Mouse (Mus musculus): ENCODE measurements around the gene Hao1.

The Hao1 gene

DNA sequence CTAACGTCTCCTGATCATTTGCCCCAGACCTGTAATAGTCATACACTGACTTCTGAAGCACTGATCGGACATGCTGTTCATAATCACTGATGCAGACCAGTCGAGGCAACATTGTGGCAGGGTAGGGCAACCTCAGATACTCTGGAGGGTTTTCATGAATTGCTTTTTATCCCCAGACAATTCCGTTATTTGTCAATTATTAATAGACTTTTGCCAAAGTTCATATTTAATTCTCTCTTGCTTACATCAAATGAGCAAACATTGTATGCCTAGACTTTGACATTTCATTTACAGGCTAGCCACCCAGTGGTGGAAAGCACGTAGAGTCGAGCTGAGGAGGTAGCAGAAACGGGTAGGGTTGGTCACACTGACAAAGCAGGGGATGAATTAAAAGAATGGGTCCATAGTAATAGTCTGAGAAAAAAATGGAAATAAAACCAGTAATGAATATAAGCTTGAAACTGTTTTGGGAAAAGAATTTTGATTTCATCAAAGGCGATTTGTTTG is at the start of gene Hao1:
Hao1 (minus strand) TSS at position 148 of the 507 bp plus-strand sequence.
- no peak for DNase-seq

DNA sequence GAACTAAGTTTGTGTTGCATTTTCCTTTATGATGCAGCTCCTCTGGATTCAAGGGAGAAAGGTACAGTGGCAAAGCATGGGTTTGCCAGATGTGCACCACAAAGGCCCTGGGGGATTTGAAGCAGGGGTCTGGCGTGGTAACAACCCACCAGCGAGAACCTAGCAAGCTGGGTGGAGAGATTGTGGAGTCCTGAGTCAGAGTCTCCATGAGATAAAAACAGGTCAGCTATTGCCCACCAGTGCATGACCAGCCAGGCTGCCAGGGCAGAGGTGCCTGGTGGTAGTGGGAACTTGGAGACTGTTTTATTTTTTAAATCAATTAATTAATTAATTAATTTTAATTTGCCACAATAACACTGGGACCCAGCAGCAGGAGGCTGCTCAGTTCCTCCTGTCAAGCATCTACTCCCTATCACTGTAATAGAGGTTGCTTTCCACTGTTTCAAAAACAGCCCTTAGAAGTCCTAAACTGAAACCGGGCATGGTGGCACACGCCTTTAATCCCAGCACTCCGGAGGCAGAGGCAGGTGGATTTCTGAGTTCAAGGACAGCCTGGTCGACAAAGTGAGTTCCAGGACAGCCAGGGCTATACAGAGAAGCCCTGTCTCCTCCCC is 37.0 kb upstream of the Hao1 start:
- no peak for DNase-seq

DNA sequence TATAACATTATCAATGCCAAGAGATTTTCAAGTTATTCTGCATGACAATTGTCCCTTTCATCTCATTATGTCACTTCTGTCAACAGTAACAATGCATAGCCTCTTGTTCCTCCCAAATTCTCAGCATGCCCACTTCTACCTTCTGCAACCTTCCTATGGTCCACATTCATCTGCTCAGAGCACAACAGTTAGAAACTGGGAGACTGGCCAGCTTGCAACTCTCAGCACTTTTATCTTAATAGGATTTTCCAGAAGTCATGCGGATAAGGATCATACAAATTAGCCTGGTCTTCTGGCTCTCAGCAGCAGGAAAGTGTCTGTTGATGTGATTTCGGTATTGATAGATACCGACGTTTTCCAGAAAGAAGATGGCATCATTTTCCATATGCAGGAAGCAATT is 31.1 kb upstream of the Hao1 start:
- no peak for DNase-seq

DNA sequence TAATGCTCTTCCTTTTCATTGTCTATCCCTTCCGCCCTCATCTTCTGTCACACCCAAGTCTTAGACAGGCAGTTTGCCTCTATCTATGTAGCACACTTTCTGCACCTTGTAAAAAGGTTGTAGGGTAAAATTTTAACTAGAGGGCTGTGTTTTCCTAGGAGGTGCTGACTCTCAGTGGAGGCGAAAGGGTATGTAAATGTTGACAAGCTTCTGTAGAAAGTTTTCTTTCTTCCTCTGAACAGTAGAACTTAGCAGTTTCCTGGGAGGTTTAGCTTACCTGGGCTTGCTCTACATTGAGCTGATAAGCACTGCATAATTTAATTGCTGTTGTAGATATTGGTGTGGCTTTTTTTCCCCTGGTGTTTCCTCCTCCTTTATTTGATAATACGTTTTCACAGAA is 5.3 kb upstream of the Hao1 start:
- no peak for DNase-seq

DNA sequence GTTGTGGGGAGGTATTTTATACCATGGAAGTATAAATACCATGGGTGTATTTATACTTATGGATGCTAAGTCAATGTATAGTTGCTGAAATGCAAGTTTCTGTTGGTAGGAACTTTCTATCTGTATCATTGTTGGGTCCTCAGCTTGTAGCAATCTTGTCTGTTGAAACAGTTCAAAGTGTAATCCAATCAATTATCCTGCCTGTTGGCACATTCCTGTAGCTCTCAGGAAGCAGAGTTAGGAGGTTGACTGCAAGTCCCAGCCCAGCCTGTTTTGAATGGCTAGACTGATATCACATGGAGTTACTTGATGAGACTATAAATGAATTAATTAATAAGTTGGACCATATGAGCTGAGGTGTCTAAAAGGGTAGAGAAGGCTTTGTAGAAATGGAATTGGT is 1.8 kb downstream of the Hao1 start:
- no peak for DNase-seq

DNA sequence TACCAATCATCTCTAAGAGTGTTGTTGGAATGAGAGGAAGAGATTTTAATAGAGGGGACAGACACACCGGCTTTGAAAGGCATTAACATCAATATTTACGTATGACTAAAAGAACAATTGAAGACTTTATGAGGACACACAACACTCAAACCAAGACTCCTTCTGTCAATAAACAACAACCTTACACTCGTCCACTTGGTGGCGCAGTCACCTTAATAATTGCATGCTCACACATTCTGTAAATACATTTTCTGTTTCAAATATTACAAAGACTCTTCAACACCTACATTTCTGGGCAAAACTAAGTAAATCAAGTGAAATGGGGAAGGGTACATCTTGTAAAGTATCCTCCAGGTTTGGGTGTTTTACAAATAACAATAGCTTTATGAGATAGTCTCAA is 4.4 kb downstream of the Hao1 start:
- peak; percentile 49 for DNase-seq

DNA sequence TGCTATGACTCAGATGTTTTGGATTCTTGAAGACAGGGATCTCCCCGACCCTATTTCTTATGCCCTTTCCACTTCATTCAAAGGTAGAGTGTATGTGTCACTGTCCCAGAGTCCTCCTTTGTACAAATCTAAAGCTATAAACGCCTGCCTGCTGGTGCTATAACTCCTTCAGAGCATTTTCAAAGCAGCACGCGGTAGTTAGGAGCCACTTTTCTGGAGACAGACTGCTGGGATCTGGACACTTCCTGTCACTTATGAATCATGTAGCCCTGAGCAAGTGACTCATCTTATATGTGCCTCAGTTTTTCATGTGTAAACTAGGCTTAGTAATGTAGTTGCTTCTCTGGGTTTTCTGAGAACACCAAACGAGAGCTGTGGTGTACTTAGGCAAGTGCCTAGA is 9.1 kb downstream of the Hao1 start:
- DNase-seq = no peak

DNA sequence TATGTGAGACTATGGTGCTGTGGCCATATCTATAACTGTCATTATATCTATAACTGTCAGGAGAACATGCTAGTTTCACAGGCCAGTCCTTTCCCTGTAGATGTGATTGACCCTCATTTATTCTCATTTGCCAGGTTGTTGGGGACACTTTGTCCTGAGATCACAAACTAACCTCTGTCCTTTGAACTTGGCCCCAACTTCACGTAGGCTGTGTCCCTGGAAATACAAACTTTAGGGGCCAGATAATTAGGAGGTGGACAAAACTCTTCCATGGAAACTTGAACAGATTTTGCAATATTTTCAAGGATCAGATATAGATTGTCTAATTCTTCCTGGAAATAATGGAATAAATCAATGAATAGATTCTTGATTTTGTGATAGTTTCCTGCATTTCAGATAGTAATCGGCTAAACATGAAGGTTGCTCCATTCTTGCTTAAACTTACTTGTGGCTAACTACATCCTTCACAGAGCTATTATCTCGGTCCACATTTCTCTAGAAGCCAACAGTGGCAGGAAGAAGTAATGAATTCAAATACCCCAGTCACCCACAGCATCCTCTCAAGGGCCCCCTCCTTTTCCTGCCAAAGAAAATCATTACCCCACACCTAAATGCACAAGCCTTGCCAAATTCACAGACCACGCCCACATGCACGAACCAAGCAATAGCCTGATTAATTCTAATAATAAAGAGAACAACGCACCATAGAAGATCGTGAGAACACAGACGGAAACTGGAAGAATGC is 9.7 kb downstream of the Hao1 start:
- DNase-seq = no peak

DNA sequence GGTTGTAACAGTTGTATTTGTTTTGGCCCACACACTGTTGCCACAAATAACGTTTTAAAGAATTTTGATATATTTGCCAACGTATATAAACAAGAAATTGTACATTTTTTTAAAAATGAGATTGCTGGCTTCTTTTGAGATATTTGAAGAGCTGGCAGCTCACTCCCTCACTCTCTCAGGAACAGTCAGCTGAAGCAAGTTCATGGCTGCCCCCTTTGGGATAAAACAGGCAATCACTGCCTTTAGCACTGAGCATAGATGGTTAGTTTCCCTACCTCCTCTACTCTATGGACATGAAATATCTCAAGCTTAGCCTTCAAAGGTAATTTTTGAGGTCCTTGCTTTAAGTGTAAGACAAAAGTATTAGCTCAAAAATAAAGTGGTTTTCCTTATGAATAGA is 10.7 kb downstream of the Hao1 start:
- no peak for DNase-seq

DNA sequence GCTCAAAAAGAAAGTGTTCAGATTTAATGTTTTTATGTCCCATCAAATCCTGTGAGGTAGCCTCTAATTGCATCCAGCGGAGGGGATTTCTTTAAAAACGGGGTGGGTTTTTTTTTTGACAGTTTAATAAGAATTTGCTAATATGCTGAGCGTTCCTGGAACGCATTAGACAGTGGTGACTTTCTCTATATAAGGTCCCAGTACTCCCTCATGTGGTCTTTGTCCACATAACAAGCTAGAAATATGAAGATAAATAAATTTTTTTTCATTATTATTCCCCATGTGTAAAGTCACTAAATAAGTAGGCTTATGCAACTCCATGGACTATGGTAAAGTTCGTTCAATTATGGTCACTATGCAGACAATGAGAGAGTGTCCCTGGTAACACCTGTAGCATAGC is 13.1 kb downstream of the Hao1 start:
- no peak for DNase-seq

DNA sequence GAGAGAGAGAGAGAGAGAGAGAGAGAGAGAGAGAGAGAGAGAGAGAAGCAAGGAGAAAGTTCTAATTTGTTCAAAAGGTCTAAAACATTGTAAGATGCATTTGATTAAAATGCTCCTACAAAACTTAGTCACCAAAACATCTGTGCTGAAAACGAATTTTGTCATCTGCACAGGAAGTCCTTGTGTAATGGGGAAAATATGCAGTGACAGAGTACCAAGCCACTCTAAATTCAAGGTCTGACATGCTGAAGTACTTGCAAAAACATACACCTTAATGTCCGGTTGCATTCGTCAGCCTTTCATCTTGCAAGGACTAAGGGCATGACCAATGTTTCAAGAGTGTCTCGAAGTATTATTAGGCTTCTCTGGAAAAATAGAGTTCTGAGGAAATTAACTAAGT is 15.7 kb downstream of the Hao1 start:
- DNase-seq = no peak

DNA sequence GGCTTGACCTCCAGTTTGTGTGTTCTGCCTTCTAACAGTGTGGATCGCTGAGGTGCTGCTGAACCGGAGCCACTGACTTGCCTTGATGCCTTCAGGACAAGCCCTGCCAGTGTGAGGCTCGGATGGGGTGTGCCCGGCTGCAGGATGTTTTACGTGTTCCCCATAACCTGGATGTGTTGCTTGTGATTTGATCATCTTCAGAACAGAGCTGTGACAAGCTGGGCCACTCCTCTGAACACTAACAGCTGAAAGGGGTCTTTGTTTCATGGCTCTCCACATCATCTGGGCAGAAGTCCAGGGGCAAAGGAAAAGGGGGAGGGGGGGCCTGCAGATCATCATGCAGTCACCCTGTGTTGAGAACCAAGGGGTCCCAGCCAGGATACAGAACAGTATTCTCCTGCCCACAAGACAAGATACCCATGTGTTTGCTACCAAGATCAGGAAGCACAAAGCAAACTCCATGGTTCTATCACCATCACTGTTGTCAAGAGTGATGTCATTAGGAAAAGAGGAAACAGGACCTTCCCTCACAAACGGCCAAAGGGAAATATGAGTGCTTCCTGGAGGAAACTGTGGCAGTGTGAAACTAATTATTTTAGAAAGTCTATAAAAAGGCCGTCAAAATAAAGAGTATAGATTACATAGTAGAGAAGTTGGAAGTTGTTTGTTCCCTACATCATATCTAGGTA is 25.9 kb downstream of the Hao1 start:
- no peak for DNase-seq

DNA sequence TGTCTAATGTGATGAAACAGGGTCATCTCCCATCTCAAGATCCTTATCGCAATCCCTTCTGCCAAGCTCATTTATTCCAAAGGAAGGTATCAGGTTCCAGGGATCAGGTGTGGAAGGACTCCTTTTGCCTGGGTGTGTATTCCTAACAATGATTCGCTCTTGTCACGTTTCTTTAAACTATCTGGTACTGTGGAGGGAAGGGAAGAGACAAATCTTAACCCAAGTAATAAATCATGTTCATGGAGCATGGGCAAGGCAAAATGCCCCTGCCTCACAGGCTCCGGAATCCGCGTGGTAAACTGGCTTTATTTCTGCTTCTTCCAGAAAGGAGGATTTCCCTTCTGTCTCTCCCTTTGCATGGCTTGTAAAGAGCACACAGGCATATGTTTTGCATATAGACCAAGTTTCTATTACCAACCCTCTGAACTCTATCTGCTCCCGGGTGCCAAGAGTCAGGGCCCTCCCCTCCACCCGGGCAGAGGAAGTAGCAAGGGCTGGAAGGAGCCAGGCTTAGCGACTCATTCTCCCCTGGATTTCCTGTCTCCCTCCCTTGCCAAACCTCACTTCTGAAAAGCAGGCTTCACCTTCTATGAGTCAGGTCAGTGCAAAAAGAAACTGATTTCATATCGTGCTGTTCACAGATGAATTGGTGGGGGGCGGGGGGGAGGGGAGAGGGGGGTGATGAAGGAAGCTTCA is 26.6 kb downstream of the Hao1 start:
- DNase-seq = peak; percentile 8

DNA sequence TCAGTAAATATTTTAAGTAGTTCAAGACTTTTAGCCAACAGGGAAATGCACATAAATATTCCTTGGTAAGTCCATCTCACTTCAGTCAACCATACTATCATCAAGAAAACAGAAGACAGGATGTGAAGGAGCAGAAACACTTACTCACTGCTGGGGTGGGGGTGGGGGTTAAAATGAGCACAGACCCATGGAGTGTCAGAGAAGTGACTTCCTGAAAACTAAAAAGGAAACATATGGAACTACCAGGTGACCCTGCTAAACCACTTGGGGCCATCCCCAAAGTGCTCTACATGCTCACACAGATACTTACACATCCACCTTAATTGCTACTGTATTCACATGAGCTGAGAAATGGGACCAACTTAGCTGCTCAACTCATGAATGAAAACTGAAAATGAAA is 36.1 kb downstream of the Hao1 start:
- DNase-seq = no peak

DNA sequence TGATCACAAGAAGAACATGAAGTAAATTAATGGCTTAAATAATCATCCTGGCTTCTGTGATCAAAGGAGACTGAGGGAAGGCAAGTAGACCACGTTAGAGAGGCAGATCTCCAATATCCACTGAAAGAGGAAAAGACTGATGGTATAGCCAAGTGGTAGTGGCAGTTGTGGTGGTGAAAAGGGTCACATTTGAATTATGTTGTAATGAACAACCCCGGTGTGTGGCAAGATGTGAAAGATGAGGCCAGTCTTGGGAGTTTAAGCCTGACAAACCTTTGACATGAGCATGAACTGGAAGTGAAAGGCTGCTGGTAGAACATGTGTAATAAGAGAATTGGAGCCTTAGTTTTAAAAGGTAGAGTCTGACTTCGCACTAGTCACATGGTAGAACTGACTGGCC is 54.4 kb downstream of the Hao1 start:
- no peak for DNase-seq

DNA sequence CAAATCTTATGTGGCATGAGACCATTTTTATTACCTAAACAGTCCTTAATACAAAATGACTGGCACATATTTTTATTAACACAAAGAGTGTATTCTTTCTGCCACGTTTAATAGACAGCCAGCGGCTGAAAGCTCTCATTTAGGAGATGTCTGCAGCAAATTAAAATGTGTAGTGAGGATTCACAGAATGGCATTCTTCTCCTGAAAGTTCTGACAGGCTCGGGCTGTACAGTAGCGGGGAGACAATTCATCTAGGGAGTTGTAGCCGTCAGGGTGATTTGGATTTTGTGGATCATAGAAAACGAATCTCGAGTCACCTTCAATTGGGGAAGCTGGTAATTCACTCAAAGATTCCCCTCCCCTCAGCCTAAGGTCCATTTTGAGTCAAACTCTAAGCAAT is 55.7 kb downstream of the Hao1 start:
- DNase-seq = no peak

DNA sequence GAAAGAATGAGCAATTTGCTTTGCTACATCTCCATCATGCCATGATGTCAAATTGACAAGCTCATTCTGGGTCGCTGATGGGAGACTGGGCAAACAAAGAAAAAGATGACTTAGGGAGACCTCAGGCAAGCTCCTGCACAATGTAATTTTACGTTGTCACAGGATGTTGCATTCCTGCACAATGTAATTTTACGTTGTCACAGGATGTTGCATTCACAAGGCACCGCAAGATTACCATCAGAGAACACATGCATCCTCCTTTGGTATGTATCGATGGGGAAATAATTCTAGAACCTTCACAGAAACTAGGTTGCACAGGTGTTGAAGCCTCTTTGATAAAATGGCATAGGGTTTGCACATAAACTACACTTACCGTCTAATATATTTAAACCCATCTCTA is 65.5 kb downstream of the Hao1 start:
- DNase-seq = no peak

DNA sequence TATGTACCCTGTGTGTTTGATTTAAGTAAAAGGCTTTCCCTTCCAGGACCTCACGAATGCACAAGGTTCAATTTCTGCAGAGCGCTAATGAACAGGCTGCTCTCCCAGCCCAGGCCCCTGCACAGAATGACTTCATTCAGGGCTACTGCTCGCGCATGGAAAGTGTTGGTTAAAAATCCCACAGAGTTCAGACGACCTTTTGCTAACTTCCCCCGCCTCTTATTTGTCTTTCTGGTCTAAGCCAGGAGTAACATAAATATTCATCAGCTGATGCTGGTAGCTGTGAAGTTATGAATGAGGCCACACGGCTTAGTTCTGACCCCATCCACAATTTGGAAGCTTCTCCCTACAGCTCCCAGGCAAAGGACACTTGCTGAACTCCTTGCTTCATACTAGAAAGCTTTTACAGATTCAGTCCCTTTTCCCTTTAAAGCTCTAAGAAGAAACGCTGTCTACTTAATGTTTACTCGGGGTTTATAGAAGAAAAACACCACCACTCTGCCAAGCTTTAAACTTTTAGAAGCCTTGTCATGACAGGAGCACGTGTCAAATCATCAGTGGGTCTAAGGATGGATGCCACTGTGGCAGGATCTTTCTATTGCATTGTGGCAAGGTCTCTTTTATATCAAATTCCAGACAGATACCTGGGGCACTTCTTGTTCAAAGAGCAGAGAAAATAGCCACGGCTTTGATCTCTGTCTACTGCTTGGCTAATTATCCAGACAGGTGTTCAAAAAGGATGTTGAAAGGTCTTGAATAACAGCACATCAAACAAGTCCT is 67.9 kb downstream of the Hao1 start:
- DNase-seq = no peak

DNA sequence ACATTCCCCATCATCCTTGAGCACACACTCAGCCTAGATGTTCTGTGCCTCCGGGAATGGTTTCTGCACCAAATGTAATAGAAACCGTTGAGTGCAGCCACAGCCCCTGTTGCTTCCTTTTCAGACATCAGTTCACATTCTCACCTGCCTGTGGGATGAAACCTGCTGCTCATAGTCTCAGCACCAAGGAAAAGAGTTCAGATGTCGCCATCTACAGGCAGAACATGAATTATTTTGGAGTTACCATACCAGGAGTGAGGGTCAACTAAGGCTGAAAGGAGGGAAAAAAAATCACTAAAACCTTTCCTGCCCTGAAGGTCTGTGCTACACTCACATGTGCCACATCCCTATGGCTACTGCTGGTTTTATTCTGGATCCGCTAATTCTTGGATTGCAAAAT is 71.5 kb downstream of the Hao1 start:
- DNase-seq = no peak

DNA sequence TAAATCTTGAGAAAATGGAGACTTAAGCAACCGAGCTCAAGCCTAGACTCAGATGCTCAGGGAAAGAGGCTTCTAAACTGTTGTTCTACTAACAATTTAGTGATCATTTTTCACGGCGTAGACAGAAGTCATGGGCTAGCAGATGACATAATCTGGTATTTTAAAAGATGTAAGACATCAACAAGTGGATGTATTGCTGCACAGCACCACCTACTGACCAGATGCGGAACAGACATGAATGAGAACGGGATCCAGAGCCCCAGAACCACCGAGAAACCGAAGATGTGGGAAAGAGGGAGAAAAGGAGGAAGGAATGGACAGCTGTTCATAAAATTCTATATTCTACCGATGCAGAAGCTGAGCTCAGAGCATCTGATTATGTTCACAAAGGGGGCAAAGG is 72.4 kb downstream of the Hao1 start:
- DNase-seq = peak; percentile 76

DNA sequence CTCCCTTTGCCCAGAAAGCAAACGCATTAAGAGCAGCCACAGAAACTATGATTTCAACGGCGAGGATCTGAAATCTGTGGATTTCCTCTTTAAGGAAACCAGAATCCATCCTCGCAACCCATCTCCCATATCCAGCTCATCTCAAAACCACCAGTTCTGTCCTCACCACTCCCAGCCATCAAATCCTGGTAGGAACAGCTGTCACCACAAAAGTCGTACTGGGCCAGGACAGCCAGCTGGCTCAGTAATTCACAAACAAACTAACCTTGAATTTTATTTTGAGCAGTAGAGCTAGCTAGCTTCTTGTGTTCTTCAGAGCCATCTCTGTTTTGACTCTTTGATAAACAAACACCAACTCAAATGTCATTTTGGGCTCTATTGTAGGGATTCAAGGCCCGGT is 73.0 kb downstream of the Hao1 start:
- DNase-seq = no peak

DNA sequence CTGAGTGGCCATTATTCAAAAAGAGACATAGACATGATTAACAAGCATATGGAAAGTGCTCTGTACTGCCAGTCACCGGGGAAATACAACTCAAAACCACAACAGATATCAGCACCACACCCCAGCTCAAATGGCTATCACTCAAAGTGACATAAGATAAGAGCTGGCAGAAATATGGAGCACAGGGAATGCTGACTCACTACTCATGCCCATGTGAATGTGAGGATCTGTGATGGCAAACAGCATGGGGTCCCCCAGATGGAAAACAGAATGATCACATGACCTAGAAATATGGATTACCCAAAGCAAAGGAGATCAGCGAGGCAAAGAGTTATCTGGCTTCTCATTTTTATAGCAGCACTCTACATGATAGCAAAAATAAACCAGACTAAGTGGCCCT is 89.0 kb downstream of the Hao1 start:
- no peak for DNase-seq

DNA sequence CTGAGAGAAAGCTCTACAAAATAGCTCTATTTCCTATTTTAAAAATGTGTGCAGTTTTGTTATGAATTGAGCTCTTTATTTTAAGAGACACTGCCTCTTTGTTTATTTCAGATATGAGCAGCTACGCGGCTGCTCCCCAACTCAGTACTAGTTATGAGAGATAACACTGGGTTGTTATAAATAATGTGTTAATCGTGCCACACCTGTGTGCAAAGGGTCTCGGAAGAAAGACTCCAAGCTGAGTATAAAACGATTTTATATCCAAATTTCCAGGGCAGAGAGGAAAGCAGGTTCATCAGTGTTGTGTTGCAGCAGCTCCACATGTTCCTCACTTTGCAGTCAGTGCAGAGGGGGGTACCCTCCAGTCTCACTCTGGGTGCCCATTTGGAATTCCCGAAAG is 91.8 kb downstream of the Hao1 start:
- no peak for DNase-seq
